Mouse (Mus musculus): ENCODE measurements around the gene Dok5. TPM values are rescaled to one million over a fixed set of nuclear protein-coding genes. Genes with fewer than 3 reads are reported as not detected.

The Dok5 gene
- polyA plus RNA-seq, 1 experiment from 2014 or later = 59.1 TPM

GRCm38 (mm10) chr2:170877515-170877914 is 145.9 kb downstream of the Dok5 start:
- no peaks in the 10 kb centered on the region; the same call in 1 of the 2 replicates for H3K36me3 ChIP-seq (replicated peaks; ENCODE audit: control insufficient read depth, insufficient read depth)

DNA sequence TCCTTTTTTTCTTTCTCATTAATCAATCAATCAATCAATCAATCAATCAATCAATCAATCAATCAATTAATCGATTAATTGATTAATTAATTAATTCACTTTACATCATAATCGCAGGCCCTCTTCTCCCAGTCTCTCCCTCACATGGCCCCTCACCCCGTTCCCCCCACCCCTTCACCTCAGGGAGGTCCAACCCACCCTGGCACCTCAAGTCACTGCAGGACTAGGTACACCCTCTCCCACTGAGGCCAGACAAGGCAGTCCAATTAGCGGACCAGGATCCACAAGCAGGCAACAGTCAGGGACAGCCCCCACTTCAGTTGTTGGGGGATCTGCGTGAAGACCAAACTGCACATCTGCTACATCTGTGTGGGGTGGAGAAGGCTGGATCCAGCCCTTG is 146.3 kb downstream of the Dok5 start:
- no peak for ATAC-seq (ENCODE audit: low FRiP score)
- H3K9ac ChIP-seq = no peak overlapping the region

More at GRCm38 (mm10) chr2:170877515-170877914, 145.9 kb downstream of the Dok5 start:
- Histone ChIP-seq H3K9me3 (ENCODE audit: control insufficient read depth, low read length) (no peaks in the 10 kb centered on the region), H3K4me3 (replicated peaks; ENCODE audit: low read length) (no peak overlapping the region), H3K9ac (no peak overlapping the region), H3K4me1 (replicated peaks; ENCODE audit: control insufficient read depth, insufficient read depth, low read length) (peaks cover 8% of the 10 kb centered on the region; the same call in 1 of the 2 replicates), H3K27me3 (ENCODE audit: control insufficient read depth, insufficient read depth, low read length) (no peaks in the 10 kb centered on the region), H3K27ac (no peak overlapping the region), H3K4me2 (replicated peaks) (no peak overlapping the region)
- DNase-seq (ENCODE audit: low spot score) (peak; percentile 94), ATAC-seq (ENCODE audit: low FRiP score) (peak; percentile 80)
- under 1% methylated on average over 4 of the region's 4 CpGs for WGBS

DNA sequence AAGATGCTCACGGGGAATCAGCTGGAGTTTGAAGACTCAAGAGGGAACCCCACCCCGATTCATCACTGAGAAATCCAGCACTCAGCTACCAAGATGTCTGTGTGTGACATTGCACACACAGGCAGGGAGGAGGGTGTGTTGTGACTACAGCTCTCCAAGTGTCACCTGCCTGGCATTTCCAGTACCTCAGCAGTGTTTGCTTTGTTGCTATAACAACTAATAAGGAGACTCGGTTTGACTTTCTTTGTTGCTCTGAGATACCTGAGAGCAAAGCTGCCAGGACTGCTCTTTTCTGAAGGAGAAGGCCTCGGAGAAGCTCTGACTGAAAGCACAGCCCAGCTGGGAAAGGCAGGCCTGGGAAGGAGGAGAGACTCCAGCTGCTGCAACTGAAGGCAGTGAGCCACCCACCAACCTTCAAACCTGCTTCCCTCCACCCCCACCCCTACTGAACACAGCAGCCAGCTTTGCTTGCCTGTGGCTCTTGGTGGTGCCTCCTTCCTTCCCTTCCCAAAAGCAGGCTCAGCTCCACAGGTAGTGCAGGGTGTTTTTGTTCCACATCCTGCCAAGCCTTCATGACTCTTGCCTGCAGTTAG is 152.7 kb downstream of the Dok5 start:
- no peak overlapping the region for H3K27ac ChIP-seq
- no peak overlapping the region for H3K4me3 ChIP-seq (replicated peaks; ENCODE audit: low read length)
- no peak overlapping the region for H3K9ac ChIP-seq
- H3K4me2 ChIP-seq (replicated peaks) = no peak overlapping the region
- no peaks in the 10 kb centered on the region for H3K9me3 ChIP-seq (ENCODE audit: control insufficient read depth, low read length)
- no peaks in the 10 kb centered on the region; the same call in 1 of the 2 replicates for H3K36me3 ChIP-seq (replicated peaks; ENCODE audit: control insufficient read depth, insufficient read depth)
- ATAC-seq (ENCODE audit: low FRiP score) = no peak
- 72% methylated on average over 4 of the region's 4 CpGs for WGBS
- H3K4me1 ChIP-seq (replicated peaks; ENCODE audit: control insufficient read depth, insufficient read depth, low read length) = no peaks in the 10 kb centered on the region
- no peak for DNase-seq (ENCODE audit: low spot score)
- H3K27me3 ChIP-seq (ENCODE audit: control insufficient read depth, insufficient read depth, low read length) = no peaks in the 10 kb centered on the region

More for the DNA sequence above, 146.3 kb downstream of the Dok5 start:
- H3K4me1 ChIP-seq (replicated peaks; ENCODE audit: control insufficient read depth, insufficient read depth, low read length) = peaks cover 8% of the 10 kb centered on the region; the same call in 1 of the 2 replicates
- H3K27ac ChIP-seq = no peak overlapping the region
- no peak overlapping the region for H3K4me2 ChIP-seq (replicated peaks)
- no peak overlapping the region for H3K4me3 ChIP-seq (replicated peaks; ENCODE audit: low read length)
- H3K9me3 ChIP-seq (ENCODE audit: control insufficient read depth, low read length) = no peaks in the 10 kb centered on the region
- H3K36me3 ChIP-seq (replicated peaks; ENCODE audit: control insufficient read depth, insufficient read depth) = no peaks in the 10 kb centered on the region; the same call in 1 of the 2 replicates
- 68% methylated on average over 5 of the region's 5 CpGs for WGBS
- no peaks in the 10 kb centered on the region for H3K27me3 ChIP-seq (ENCODE audit: control insufficient read depth, insufficient read depth, low read length)
- no peak for DNase-seq (ENCODE audit: low spot score)

GRCm38 (mm10) chr2:170887984-170888383 is 156.4 kb downstream of the Dok5 start:
- no peaks in the 10 kb centered on the region for H3K36me3 ChIP-seq (replicated peaks; ENCODE audit: control insufficient read depth, insufficient read depth)
- no peak overlapping the region for H3K4me3 ChIP-seq (replicated peaks; ENCODE audit: low read length)
- no peak for ATAC-seq (ENCODE audit: low FRiP score)
- H3K27ac ChIP-seq = no peak overlapping the region
- H3K9ac ChIP-seq = no peak overlapping the region
- no peaks in the 10 kb centered on the region for H3K27me3 ChIP-seq (ENCODE audit: control insufficient read depth, insufficient read depth, low read length)
- H3K9me3 ChIP-seq (ENCODE audit: control insufficient read depth, low read length) = no peaks in the 10 kb centered on the region
- no peak overlapping the region for H3K4me2 ChIP-seq (replicated peaks)
- no peak for DNase-seq (ENCODE audit: low spot score)
- WGBS = 70% methylated on average over 9 of the region's 9 CpGs
- H3K4me1 ChIP-seq (replicated peaks; ENCODE audit: control insufficient read depth, insufficient read depth, low read length) = no peaks in the 10 kb centered on the region

DNA sequence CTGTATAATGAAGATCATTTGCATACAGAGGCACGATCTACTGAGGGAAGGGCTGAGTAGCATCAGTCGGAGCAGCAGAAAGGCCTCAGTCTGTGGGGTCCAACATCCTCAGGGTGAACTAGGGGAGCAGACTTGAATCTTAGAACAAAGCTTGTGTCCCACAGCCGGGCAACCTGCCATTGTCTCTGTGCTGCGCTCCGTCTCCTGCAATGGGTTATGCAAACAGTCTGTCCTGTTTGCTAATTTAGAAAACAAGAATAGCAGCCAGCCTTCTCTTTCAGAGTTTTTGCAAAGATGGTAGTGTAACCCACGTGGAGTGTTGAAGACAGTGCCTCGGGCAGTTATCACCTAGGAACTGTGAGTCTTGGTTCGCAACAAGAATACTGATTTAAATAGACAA is 163.5 kb downstream of the Dok5 start:
- DNase-seq (ENCODE audit: low spot score) = no peak
- Histone ChIP-seq H3K9ac (no peak overlapping the region), H3K4me1 (replicated peaks; ENCODE audit: control insufficient read depth, insufficient read depth, low read length) (no peaks in the 10 kb centered on the region), H3K27ac (no peak overlapping the region), H3K4me3 (replicated peaks; ENCODE audit: low read length) (no peak overlapping the region), H3K27me3 (ENCODE audit: control insufficient read depth, insufficient read depth, low read length) (no peaks in the 10 kb centered on the region), H3K36me3 (replicated peaks; ENCODE audit: control insufficient read depth, insufficient read depth) (no peaks in the 10 kb centered on the region), H3K4me2 (replicated peaks) (no peak overlapping the region), H3K9me3 (ENCODE audit: control insufficient read depth, low read length) (no peaks in the 10 kb centered on the region)
- ATAC-seq (ENCODE audit: low FRiP score) = no peak
- WGBS = 59% methylated on average over 8 of the region's 8 CpGs

DNA sequence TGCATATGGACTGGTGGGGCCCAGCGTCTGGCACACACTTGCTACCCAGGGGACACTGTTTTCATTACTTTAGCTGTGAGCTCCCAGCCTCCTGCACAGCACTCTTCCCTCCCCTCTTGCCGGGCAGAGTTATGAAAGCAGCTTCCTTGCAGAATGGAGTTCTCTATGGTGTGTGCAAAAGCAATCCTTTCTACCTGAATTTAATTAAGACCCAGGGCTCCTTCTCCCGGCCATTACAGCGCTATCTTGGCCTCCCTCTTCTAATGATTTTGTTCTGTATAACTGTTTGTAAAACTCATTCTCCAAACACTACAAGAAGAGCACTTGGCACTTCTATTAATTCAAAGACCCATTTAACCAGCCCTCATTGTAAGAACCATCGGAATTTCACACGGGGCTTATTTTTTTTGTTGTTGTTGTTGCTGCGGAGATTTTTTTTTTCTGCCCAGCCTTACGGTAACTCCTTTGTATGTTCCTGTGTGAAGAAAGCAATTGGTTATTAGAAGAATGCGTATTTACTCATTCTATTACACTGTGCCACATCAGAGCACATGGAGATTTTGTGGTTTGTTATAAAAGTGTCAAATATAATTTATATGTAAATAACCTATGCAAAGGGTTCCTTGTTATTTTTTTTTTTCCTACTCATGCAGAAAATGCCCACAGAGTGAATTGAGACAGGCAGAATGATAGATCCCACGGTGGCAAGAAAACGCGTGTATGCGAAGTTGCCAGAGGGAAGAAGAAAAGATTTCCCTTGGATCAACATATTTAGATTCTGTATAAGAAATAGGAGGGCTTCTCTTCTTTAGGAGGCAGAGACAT is 170.8 kb downstream of the Dok5 start:
- DNase-seq (ENCODE audit: low spot score) (no peak), ATAC-seq (ENCODE audit: low FRiP score) (no peak)
- H3K9ac ChIP-seq = no peak overlapping the region
- H3K4me2 ChIP-seq (replicated peaks) = peak overlapping the region; percentile 36
- H3K27ac ChIP-seq = peak overlapping the region; percentile 64
- H3K4me3 ChIP-seq (replicated peaks; ENCODE audit: low read length) = no peak overlapping the region
- WGBS = 19% methylated on average over 13 of the region's 13 CpGs
- no peaks in the 10 kb centered on the region for H3K36me3 ChIP-seq (replicated peaks; ENCODE audit: control insufficient read depth, insufficient read depth)
- peaks cover 6% of the 10 kb centered on the region; the same call in 1 of the 2 replicates for H3K4me1 ChIP-seq (replicated peaks; ENCODE audit: control insufficient read depth, insufficient read depth, low read length)
- no peaks in the 10 kb centered on the region for H3K27me3 ChIP-seq (ENCODE audit: control insufficient read depth, insufficient read depth, low read length)
- no peaks in the 10 kb centered on the region for H3K9me3 ChIP-seq (ENCODE audit: control insufficient read depth, low read length)

DNA sequence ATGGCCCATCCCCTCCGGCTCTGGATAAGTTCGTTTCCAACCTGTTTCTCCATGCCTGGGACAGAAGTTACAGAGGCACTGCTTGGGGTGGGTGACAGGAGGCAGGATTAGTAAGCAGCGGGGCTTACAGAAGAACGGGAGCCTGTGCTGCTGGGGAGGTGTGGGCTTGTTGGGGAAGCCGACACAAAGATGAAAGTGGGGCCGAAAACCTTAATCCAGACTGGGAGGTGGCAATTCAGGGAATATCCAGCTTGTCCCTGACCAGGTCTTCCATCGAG is 171.4 kb downstream of the Dok5 start:
- no peak overlapping the region for H3K4me2 ChIP-seq (replicated peaks)
- no peak overlapping the region for H3K4me3 ChIP-seq (replicated peaks; ENCODE audit: low read length)
- H3K27me3 ChIP-seq (ENCODE audit: control insufficient read depth, insufficient read depth, low read length) = no peaks in the 10 kb centered on the region
- DNase-seq (ENCODE audit: low spot score) = no peak
- H3K27ac ChIP-seq = no peak overlapping the region
- no peak overlapping the region for H3K9ac ChIP-seq
- H3K36me3 ChIP-seq (replicated peaks; ENCODE audit: control insufficient read depth, insufficient read depth) = no peaks in the 10 kb centered on the region
- ATAC-seq (ENCODE audit: low FRiP score) = no peak
- no peaks in the 10 kb centered on the region for H3K9me3 ChIP-seq (ENCODE audit: control insufficient read depth, low read length)
- H3K4me1 ChIP-seq (replicated peaks; ENCODE audit: control insufficient read depth, insufficient read depth, low read length) = peaks cover 6% of the 10 kb centered on the region; the same call in 1 of the 2 replicates
- WGBS = 64% methylated on average over 7 of the region's 7 CpGs

- H3K27ac ChIP-seq = no peak overlapping the region
- H3K9me3 ChIP-seq (ENCODE audit: control insufficient read depth, low read length) = no peaks in the 10 kb centered on the region
- H3K4me2 ChIP-seq (replicated peaks) = no peak overlapping the region
- DNase-seq (ENCODE audit: low spot score) = no peak
- no peak overlapping the region for H3K4me3 ChIP-seq (replicated peaks; ENCODE audit: low read length)
- H3K4me1 ChIP-seq (replicated peaks; ENCODE audit: control insufficient read depth, insufficient read depth, low read length) = peaks cover 6% of the 10 kb centered on the region; the same call in 1 of the 2 replicates
- H3K36me3 ChIP-seq (replicated peaks; ENCODE audit: control insufficient read depth, insufficient read depth) = no peaks in the 10 kb centered on the region
- 94% methylated on average over 9 of the region's 9 CpGs for WGBS
- no peak overlapping the region for H3K9ac ChIP-seq
- no peaks in the 10 kb centered on the region for H3K27me3 ChIP-seq (ENCODE audit: control insufficient read depth, insufficient read depth, low read length)
- no peak for ATAC-seq (ENCODE audit: low FRiP score)
These were observed 171.8 kb downstream of the Dok5 start for GRCm38 (mm10) chr2:170903367-170903766.

GRCm38 (mm10) chr2:170912589-170913223 is 181.1 kb downstream of the Dok5 start:
- Histone ChIP-seq H3K4me1 (replicated peaks; ENCODE audit: control insufficient read depth, insufficient read depth, low read length) (no peaks in the 10 kb centered on the region), H3K9ac (no peak overlapping the region), H3K9me3 (ENCODE audit: control insufficient read depth, low read length) (no peaks in the 10 kb centered on the region), H3K27me3 (ENCODE audit: control insufficient read depth, insufficient read depth, low read length) (no peaks in the 10 kb centered on the region), H3K36me3 (replicated peaks; ENCODE audit: control insufficient read depth, insufficient read depth) (no peaks in the 10 kb centered on the region), H3K4me3 (replicated peaks; ENCODE audit: low read length) (no peak overlapping the region), H3K27ac (0 out of 2 replicates have a peak overlapping the region, but pooled peaks have one; percentile 3), H3K4me2 (replicated peaks) (no peak overlapping the region)
- DNase-seq (ENCODE audit: low spot score) = peak; percentile 86
- WGBS = 46% methylated on average over 13 of the region's 13 CpGs
- no peak for ATAC-seq (ENCODE audit: low FRiP score)

All from hindbrain, embryonic 14.5 days (tissue).